Mouse (Mus musculus): ENCODE measurements around the gene Dixdc1.

Dixdc1 gene

GRCm38 (mm10) chr9:50742744-50743143 lies 3.4 kb upstream of the Dixdc1 start:
- DNase-seq = no peak

GRCm38 (mm10) chr9:50742261-50742660 lies 2.9 kb upstream of the Dixdc1 start:
- DNase-seq = no peak

DNA sequence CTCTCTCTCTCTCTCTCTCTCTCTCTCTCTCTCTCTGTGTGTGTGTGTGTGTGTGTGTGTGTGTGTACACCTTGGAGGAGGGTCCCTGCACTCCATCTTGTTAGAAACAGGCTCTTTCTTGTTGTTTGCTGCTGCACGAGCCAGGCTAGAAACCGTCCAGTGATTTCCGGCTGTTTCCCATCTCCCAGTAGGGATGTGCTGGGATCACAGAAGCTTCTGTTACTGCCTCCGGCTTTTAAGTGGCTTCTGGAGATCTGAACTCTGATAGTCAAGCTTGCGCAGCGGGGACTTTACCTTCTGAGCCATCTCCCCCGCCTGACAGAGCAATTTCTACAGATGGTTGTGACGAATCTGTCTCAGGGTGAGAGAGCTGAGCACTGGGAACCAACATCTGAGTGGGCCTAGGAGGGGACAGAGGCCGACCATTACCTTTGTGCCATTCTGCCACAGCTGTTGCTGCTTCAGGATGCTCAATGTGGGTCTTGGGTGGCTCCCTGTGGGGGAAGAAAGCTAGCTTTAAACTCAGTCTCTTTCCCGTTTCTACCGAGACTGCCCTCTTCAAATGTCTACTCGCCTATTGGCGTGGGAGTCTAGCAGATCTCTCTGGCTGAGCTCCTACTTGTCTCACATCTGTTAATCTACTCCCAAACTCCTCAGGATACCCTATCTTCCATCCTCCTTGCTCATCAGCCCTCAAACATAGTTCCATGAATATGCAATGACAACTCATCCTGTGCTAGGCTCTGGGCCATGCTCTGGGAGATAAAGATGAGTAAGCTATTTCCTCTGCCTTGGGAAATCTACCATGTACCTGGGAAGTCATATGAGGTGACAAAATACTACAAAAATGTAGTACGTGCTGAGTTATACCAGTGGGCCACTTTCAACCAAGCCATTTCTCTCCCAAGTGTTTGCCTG lies 1.8 kb upstream of the Dixdc1 start:
- no peak for DNase-seq

GRCm38 (mm10) chr9:50734989-50735388 lies 4.3 kb downstream of the Dixdc1 start:
- peak; percentile 82 for DNase-seq

GRCm38 (mm10) chr9:50732560-50732959 lies 6.8 kb downstream of the Dixdc1 start:
- DNase-seq = no peak

DNA sequence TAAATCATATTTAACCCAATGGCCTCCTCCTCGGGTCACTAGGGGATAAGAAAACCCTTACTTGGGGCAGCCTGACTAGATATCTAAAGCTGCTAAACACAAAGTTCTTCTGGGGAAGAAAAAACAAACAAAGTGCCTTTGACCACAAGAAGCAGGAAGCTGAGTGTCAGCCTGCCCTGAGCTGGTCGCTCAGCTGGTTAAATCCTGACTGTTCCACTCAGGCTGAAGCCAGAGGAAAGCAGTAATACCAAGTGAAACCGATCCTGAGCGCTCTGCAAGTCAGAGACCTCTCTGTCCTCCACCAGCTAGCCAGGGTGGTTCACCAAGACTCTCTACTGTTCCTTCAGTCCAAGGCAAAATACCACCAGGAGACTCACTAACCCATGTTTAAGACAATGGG lies 9.7 kb downstream of the Dixdc1 start:
- DNase-seq = no peak

GRCm38 (mm10) chr9:50727925-50728651 lies 11.2 kb downstream of the Dixdc1 start:
- DNase-seq = peak; percentile 95

GRCm38 (mm10) chr9:50727171-50727924 lies 12.0 kb downstream of the Dixdc1 start:
- peak; percentile 54 for DNase-seq

- DNase-seq = peak; percentile 42
Observed at GRCm38 (mm10) chr9:50725921-50726590, 13.3 kb downstream of the Dixdc1 start.

GRCm38 (mm10) chr9:50724661-50725330 lies 14.5 kb downstream of the Dixdc1 start:
- DNase-seq = peak; percentile 60

- DNase-seq = no peak
Observed at GRCm38 (mm10) chr9:50724147-50724546, 15.2 kb downstream of the Dixdc1 start.

GRCm38 (mm10) chr9:50723406-50723805 lies 15.9 kb downstream of the Dixdc1 start:
- no peak for DNase-seq

- no peak for DNase-seq
Observed at GRCm38 (mm10) chr9:50722451-50722911, 16.8 kb downstream of the Dixdc1 start.

DNA sequence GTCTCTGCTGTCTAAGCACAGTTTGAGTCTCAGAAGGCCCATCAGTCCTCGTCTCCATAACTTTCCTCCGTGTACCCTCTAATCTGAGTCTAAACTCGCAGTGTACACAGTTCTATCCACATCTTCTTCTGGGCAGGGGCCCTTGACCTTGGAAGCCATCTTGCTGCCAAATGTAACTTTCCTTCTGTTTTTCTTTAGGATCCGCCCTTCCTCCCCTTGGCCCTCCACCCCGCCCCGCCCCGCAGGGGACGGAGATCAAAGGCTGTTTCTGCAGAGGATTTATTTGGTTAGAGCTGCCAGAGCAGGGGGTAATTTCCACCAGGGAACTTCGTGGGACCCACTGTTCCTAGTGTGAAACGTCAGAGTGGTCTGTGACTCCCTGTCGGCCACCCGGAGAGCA lies 18.3 kb downstream of the Dixdc1 start:
- DNase-seq = no peak

- no peak for DNase-seq
Observed at GRCm38 (mm10) chr9:50718878-50719277, 20.4 kb downstream of the Dixdc1 start.

DNA sequence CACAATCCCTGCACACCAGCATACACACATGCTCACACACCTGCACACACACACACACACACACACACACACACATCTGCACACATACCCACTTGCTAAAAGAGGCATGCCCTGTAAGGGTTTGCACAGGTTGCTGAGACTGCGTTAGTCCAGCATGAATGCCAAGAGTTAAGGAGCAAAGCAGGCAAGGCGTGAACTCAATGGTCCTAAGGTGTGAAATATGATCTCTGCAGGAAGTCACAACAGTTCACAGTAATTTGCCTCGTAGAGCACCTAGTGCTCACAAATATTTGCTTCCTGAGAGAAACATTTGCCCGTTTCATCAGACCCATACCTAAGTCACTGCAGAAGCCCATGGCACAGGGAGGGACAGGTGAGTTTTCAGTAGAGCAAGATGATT lies 25.1 kb downstream of the Dixdc1 start:
- DNase-seq = no peak

- DNase-seq = no peak
Observed at GRCm38 (mm10) chr9:50711337-50711736, 28.0 kb downstream of the Dixdc1 start.

DNA sequence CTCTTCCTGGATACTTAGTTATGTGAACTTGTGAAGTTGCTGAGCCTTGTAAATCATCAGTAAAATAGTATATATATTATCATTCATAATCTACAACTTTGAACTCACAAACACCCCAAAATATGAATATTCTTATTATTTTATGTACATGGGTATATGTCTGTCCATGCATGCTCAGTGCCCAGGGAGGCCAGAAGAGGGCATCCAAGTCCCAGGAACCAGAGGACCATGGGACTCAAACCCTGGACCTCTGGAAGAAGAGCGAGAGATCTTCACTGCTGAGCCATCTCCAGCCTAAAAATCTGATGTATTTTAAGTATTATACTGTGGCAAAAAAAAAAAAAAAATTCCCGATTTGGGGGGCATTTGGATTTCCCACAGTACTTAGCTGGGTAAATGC lies 30.2 kb downstream of the Dixdc1 start:
- DNase-seq = peak; percentile 45

DNA sequence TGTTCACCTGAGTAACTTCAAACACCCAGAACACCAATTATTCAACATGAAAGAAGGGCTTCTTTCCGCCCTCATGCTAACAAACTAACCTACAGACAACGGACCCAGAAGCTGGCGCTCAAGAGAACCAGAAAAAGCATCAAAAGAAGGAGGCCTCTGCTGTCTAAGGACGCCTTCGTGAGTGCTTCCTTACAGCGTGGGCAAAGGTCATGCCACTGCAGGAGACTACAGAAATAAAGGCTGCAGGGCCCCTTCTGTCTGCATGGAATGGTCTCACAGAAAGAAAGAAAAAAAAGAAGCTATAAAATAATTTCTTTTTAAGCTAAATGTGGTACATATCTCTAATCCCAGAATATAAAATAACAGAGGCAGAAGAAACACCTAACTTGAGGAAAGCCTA lies 34.4 kb downstream of the Dixdc1 start:
- DNase-seq = no peak

- peak; percentile 35 for DNase-seq
Observed at GRCm38 (mm10) chr9:50700921-50701691, 38.2 kb downstream of the Dixdc1 start.
